Mouse (Mus musculus): ENCODE results near the gene Ezr. TPM values are rescaled to one million over a fixed set of nuclear protein-coding genes. Genes with fewer than 3 reads are reported as not detected.

Gene Ezr
- polyA plus RNA-seq, 1 experiment from 2014 or later: 50.5 TPM

DNA sequence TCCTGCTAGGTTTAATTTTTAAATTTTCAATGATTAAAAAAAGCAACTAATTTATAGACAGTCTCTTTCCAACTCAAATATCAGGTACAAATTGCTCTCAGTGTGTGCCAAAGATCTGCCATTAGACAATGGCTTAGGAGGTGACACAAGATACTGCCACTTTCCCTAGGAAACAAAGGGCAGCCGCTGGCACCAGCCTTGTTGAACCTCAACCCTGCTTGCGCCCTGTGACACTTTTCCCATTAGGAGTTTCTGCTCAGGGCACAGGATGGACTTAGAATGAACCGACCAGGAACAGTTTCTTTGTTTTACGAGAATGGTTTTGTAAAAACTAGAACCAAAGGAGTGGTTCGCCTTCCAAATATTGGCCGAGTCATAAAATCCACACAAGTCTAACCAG is 6.5 kb downstream of the Ezr start:
- Histone ChIP-seq H3K4me3 (ENCODE audit: low read depth, low read length) (no peak overlapping the region), H3K9ac (replicated peaks; ENCODE audit: low read depth, low read length) (no peak overlapping the region), H3K9me3 (ENCODE audit: control insufficient read depth, low read length) (no peaks in the 10 kb centered on the region), H3K27me3 (ENCODE audit: control insufficient read depth, insufficient read depth, low read length) (no peaks in the 10 kb centered on the region), H3K36me3 (ENCODE audit: control insufficient read depth, insufficient read depth, low read length) (no peaks in the 10 kb centered on the region), H3K4me2 (ENCODE audit: low read depth, low read length) (no peak overlapping the region), H3K4me1 (ENCODE audit: control insufficient read depth, insufficient read depth, low read length) (peaks cover 14% of the 10 kb centered on the region; the same call in 1 of the 2 replicates), H3K27ac (ENCODE audit: low read depth, low read length) (no peak overlapping the region)
- 30% methylated on average over 6 of the region's 6 CpGs for WGBS
- no peak for ATAC-seq (ENCODE audit: low read depth)

- H3K4me3 ChIP-seq (ENCODE audit: low read depth, low read length): no peak overlapping the region
- H3K9ac ChIP-seq (replicated peaks; ENCODE audit: low read depth, low read length): no peak overlapping the region
- no peak overlapping the region for H3K4me2 ChIP-seq (ENCODE audit: low read depth, low read length)
- H3K4me1 ChIP-seq (ENCODE audit: control insufficient read depth, insufficient read depth, low read length): peaks cover 14% of the 10 kb centered on the region; the same call in 1 of the 2 replicates
- H3K36me3 ChIP-seq (ENCODE audit: control insufficient read depth, insufficient read depth, low read length): no peaks in the 10 kb centered on the region
- H3K27me3 ChIP-seq (ENCODE audit: control insufficient read depth, insufficient read depth, low read length): no peaks in the 10 kb centered on the region
- WGBS: 66% methylated on average over 4 of the region's 4 CpGs
- no peak for ATAC-seq (ENCODE audit: low read depth)
- H3K9me3 ChIP-seq (ENCODE audit: control insufficient read depth, low read length): no peaks in the 10 kb centered on the region
- H3K27ac ChIP-seq (ENCODE audit: low read depth, low read length): no peak overlapping the region
These were observed 6.9 kb downstream of the Ezr start for GRCm38 (mm10) chr17:6775671-6776070.

DNA sequence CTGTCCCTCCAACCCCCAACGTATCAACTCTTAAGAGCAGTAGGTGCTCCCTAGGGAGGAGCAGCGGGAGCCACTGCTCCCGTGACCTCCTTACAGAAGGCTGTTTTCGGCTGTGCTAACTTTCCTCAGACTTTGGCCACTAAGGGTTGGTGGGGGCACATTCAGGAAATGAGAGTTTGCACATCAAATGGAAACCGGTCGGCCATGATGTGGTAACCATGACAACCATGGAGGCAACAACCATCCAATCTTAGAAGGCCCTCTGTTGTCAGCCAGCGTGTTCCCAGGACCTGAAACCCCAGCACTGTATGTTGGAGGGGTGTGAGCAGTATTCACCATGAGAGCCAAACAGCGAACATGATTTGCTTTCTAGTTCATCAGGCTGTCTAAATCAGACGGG is 7.4 kb downstream of the Ezr start:
- no peak overlapping the region for H3K9ac ChIP-seq (replicated peaks; ENCODE audit: low read depth, low read length)
- no peaks in the 10 kb centered on the region for H3K9me3 ChIP-seq (ENCODE audit: control insufficient read depth, low read length)
- no peaks in the 10 kb centered on the region for H3K27me3 ChIP-seq (ENCODE audit: control insufficient read depth, insufficient read depth, low read length)
- H3K36me3 ChIP-seq (ENCODE audit: control insufficient read depth, insufficient read depth, low read length): no peaks in the 10 kb centered on the region
- H3K4me2 ChIP-seq (ENCODE audit: low read depth, low read length): no peak overlapping the region
- H3K4me3 ChIP-seq (ENCODE audit: low read depth, low read length): no peak overlapping the region
- 55% methylated on average over 9 of the region's 9 CpGs for WGBS
- H3K4me1 ChIP-seq (ENCODE audit: control insufficient read depth, insufficient read depth, low read length): peaks cover 14% of the 10 kb centered on the region; the same call in 1 of the 2 replicates
- ATAC-seq (ENCODE audit: low read depth): no peak
- H3K27ac ChIP-seq (ENCODE audit: low read depth, low read length): no peak overlapping the region

DNA sequence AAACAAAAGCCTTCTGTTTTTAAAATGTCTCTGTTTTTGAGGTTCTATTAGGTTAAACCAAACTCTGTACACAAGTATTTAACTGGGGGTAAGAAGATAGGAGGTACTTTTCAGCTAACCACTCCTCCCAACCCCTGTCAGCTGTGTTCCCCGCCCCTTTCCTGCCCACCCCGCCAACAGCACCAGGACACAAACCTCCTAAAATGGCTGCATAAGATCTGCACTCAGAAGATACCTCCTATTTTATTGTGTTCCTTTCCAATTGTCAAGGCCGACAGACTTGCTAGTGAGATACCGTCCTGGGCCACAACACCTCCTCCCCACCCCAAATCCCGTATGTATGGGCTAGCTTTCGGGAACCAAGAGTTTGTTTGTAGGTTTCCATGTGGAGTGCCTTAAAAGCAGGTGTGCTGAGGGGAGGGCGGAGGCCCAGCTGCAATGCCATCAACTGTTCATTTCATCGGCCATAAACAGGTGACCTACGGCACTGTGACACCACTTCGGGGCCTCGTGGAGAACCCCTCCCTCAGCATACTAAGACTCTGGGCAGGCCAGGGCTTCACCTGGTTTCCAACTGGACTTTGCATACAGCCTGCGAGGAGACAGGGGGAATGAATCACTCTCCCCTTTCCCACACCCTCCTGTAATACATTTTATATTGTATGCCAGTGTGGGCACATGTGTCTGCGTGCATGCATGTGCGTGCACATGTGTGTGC is 9.2 kb downstream of the Ezr start:
- no peaks in the 10 kb centered on the region for H3K9me3 ChIP-seq (ENCODE audit: control insufficient read depth, low read length)
- no peak overlapping the region for H3K27ac ChIP-seq (ENCODE audit: low read depth, low read length)
- no peak overlapping the region for H3K9ac ChIP-seq (replicated peaks; ENCODE audit: low read depth, low read length)
- no peak overlapping the region for H3K4me2 ChIP-seq (ENCODE audit: low read depth, low read length)
- H3K27me3 ChIP-seq (ENCODE audit: control insufficient read depth, insufficient read depth, low read length): no peaks in the 10 kb centered on the region
- H3K36me3 ChIP-seq (ENCODE audit: control insufficient read depth, insufficient read depth, low read length): no peaks in the 10 kb centered on the region
- no peak overlapping the region for H3K4me3 ChIP-seq (ENCODE audit: low read depth, low read length)
- 93% methylated on average over 14 of the region's 14 CpGs for WGBS
- ATAC-seq (ENCODE audit: low read depth): no peak
- peaks cover 6% of the 10 kb centered on the region for H3K4me1 ChIP-seq (ENCODE audit: control insufficient read depth, insufficient read depth, low read length)

GRCm38 (mm10) chr17:6772490-6772773 is 10.2 kb downstream of the Ezr start:
- Histone ChIP-seq H3K27ac (ENCODE audit: low read depth, low read length) (no peak overlapping the region), H3K4me1 (ENCODE audit: control insufficient read depth, insufficient read depth, low read length) (peaks cover 6% of the 10 kb centered on the region), H3K9me3 (ENCODE audit: control insufficient read depth, low read length) (no peaks in the 10 kb centered on the region), H3K27me3 (ENCODE audit: control insufficient read depth, insufficient read depth, low read length) (no peaks in the 10 kb centered on the region), H3K9ac (replicated peaks; ENCODE audit: low read depth, low read length) (no peak overlapping the region), H3K36me3 (ENCODE audit: control insufficient read depth, insufficient read depth, low read length) (no peaks in the 10 kb centered on the region), H3K4me2 (ENCODE audit: low read depth, low read length) (no peak overlapping the region), H3K4me3 (ENCODE audit: low read depth, low read length) (no peak overlapping the region)
- whole genome bisulfite sequencing: 83% methylated on average over 5 of the region's 5 CpGs
- no peak for ATAC-seq (ENCODE audit: low read depth)

DNA sequence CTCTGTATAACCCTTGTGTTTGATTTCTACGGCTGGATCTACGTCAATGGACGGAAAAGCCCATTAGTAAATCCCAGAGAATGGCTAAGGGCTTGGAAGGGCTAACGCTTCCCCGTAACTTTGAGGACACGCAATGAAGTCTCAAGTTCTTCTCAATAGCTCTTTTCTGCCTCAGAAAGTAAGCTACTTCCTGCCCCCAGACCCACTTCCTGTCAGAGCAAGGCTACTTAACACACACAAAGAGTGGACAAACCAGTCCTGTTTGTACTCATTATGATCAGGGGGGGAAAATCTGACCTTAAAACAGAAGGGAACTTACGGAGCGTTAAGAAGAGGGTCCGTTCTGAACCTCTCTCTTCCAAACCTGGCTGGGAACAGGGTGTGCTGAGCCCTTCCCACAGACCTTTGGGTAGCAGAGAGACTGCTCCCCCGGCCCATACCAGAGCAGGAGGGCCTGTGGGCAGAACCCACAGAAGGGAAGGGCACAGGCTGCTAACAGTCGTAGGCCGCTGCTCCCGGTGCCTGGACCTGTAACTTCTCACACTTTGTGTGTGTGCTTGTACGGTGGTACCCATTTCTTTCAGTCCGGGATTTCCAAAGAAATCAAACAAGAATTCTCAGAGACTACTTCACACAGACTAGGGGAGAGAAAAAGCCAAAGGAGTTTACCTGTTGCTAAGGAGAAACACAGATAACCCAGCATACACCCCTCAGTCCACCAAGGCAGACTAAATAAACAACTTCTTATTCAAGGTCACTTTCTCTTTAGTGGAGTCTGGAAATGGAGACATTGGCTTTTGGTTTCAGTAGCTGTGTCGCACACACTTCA is 10.7 kb downstream of the Ezr start:
- no peaks in the 10 kb centered on the region for H3K36me3 ChIP-seq (ENCODE audit: control insufficient read depth, insufficient read depth, low read length)
- no peak overlapping the region for H3K9ac ChIP-seq (replicated peaks; ENCODE audit: low read depth, low read length)
- no peak overlapping the region for H3K4me2 ChIP-seq (ENCODE audit: low read depth, low read length)
- H3K4me3 ChIP-seq (ENCODE audit: low read depth, low read length): no peak overlapping the region
- no peak overlapping the region for H3K27ac ChIP-seq (ENCODE audit: low read depth, low read length)
- WGBS: 86% methylated on average over 16 of the region's 16 CpGs
- H3K9me3 ChIP-seq (ENCODE audit: control insufficient read depth, low read length): no peaks in the 10 kb centered on the region
- H3K27me3 ChIP-seq (ENCODE audit: control insufficient read depth, insufficient read depth, low read length): no peaks in the 10 kb centered on the region
- peaks cover 6% of the 10 kb centered on the region for H3K4me1 ChIP-seq (ENCODE audit: control insufficient read depth, insufficient read depth, low read length)
- no peak for ATAC-seq (ENCODE audit: low read depth)

DNA sequence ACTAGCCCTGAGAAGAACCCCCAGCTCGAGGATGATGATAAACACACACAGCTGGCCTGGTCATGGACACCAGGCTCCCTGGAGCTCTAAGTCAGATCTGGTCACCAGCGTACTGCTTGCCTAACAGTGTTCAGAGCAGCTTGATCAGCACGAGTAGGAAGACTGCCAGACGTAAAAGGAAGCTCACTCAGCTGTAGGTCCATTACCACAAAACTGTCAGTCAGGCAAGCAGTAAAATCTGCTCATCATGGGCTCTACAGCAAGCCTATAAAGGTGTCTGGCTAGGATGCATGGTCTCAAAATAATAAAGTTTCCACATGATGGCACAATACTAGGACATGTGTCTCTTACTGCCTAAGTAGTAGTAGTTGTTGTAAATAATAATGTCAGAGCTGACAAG is 13.0 kb downstream of the Ezr start:
- peaks cover 14% of the 10 kb centered on the region for H3K4me1 ChIP-seq (ENCODE audit: control insufficient read depth, insufficient read depth, low read length)
- peak overlapping the region; percentile 55 for H3K27ac ChIP-seq (ENCODE audit: low read depth, low read length)
- H3K9ac ChIP-seq (replicated peaks; ENCODE audit: low read depth, low read length): no peak overlapping the region
- no peak overlapping the region for H3K4me2 ChIP-seq (ENCODE audit: low read depth, low read length)
- H3K4me3 ChIP-seq (ENCODE audit: low read depth, low read length): no peak overlapping the region
- no peaks in the 10 kb centered on the region for H3K36me3 ChIP-seq (ENCODE audit: control insufficient read depth, insufficient read depth, low read length)
- no peaks in the 10 kb centered on the region for H3K9me3 ChIP-seq (ENCODE audit: control insufficient read depth, low read length)
- H3K27me3 ChIP-seq (ENCODE audit: control insufficient read depth, insufficient read depth, low read length): no peaks in the 10 kb centered on the region
- ATAC-seq (ENCODE audit: low read depth): peak; percentile 51; the same call in 1 of the 2 replicates
- WGBS: 31% methylated on average over 4 of the region's 4 CpGs

GRCm38 (mm10) chr17:6768301-6768788 is 14.2 kb downstream of the Ezr start:
- Histone ChIP-seq H3K27ac (ENCODE audit: low read depth, low read length) (no peak overlapping the region), H3K9ac (replicated peaks; ENCODE audit: low read depth, low read length) (no peak overlapping the region), H3K4me3 (ENCODE audit: low read depth, low read length) (no peak overlapping the region), H3K36me3 (ENCODE audit: control insufficient read depth, insufficient read depth, low read length) (no peaks in the 10 kb centered on the region), H3K4me2 (ENCODE audit: low read depth, low read length) (no peak overlapping the region), H3K27me3 (ENCODE audit: control insufficient read depth, insufficient read depth, low read length) (no peaks in the 10 kb centered on the region), H3K4me1 (ENCODE audit: control insufficient read depth, insufficient read depth, low read length) (peaks cover 19% of the 10 kb centered on the region), H3K9me3 (ENCODE audit: control insufficient read depth, low read length) (no peaks in the 10 kb centered on the region)
- WGBS: 90% methylated on average over 5 of the region's 5 CpGs
- no peak for ATAC-seq (ENCODE audit: low read depth)

- H3K4me1 ChIP-seq (ENCODE audit: control insufficient read depth, insufficient read depth, low read length): peaks cover 22% of the 10 kb centered on the region
- no peaks in the 10 kb centered on the region for H3K9me3 ChIP-seq (ENCODE audit: control insufficient read depth, low read length)
- H3K4me2 ChIP-seq (ENCODE audit: low read depth, low read length): no peak overlapping the region
- WGBS: 75% methylated on average over 5 of the region's 5 CpGs
- H3K36me3 ChIP-seq (ENCODE audit: control insufficient read depth, insufficient read depth, low read length): no peaks in the 10 kb centered on the region
- no peak overlapping the region for H3K4me3 ChIP-seq (ENCODE audit: low read depth, low read length)
- no peak overlapping the region for H3K27ac ChIP-seq (ENCODE audit: low read depth, low read length)
- ATAC-seq (ENCODE audit: low read depth): no peak
- no peak overlapping the region for H3K9ac ChIP-seq (replicated peaks; ENCODE audit: low read depth, low read length)
- no peaks in the 10 kb centered on the region for H3K27me3 ChIP-seq (ENCODE audit: control insufficient read depth, insufficient read depth, low read length)
These were observed 14.8 kb downstream of the Ezr start for GRCm38 (mm10) chr17:6767771-6768170.
